Mouse (Mus musculus): Measurements from ENCODE around the gene Acot13.
A peak's percentile ranks its signal among the peaks of the same experiment; 100 is the strongest.
"Not testable (repeated sequence)": the region's sequence is repeated elsewhere in the genome, so short reads cannot be mapped to it uniquely, and the experiment has no call there.

Gene Acot13

DNA sequence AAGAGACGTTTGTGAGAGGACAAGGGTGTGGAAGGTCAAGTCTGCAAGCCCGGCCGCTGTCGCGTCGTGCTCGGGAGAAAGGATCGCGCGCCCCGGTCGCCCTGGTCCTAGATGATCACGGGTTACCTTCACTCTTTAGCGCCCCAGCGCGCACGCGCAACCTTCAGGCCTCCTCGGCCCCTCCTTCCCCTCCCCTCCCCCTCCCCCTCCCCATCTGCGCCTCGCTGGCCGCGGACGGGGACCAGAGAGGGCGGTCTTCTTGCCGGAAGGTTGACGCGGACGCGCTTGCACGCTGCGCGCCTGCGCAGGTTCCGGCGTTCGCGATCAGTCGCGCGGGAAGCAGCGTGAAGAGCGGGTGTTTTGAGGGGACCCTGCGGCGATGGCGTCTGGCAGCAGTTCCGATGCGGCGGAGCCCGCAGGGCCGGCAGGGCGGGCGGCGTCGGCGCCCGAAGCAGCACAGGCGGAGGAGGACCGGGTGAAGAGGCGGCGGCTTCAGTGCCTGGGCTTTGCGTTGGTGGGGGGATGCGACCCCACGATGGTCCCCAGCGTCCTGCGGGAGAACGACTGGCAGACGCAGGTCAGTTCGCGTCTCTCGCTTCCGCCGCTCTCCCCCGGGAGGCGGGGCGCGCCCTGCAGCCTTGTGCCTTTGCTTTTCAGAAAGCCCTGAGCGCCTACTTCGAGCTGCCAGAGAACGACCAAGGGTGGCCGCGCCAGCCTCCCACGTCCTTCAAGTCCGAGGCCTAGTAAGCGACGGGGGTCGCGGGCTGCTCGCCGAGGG is at the start of gene Acot13, which contains the start of gene Tdp2:
Acot13 (minus strand) TSS at position 188 of the 778 bp plus-strand sequence.
Tdp2 (plus strand) TSS at position 327 of the 778 bp plus-strand sequence.
- DNase-seq (ENCODE audit: low spot score), result peak; percentile 94

DNA sequence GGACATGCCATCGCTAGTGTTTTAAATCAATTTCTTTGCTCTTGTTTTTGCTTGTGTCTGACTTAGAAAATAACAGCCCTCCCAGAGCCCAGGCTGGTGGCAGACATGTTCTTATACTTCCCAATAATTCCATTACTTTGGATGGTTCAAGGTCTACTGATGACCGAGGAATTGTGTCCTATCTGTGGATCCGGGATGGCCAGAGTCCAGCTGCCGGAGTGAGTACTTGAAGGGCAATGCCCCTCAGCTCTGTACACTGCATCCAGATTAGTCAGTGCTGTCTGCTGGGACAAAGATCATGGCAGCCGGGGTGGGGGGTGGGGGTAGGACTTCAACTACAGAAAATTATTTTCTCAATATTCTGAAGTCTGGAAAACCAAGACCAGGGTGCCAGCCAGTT is 49.4 kb upstream of the Acot13 start:
- no peak for DNase-seq (ENCODE audit: low spot score)

- DNase-seq (ENCODE audit: low spot score), result no peak
These were observed 48.9 kb upstream of the Acot13 start for GRCm38 (mm10) chr13:24880208-24880607.

GRCm38 (mm10) chr13:24879359-24880040 is 48.2 kb upstream of the Acot13 start:
- DNase-seq (ENCODE audit: low spot score), result no peak

DNA sequence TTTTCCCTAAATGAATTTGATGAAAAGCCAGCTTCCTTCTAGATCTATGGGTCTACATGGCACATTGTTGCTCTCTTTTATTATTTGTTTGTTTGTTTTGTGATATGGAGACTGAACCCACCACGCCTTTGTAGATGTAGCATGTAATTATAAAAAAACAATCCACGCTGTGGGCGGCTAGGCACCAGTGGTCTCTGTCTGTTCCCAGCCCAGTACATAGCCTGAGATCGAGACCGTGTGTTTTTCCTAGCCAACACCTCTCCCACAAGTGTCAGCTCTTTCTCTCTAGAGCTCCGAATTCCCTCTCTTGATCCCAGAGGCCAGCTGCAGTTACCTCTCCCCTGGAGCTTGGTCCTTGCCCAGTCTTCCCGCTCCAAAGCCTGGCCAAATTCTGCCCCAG is 36.9 kb upstream of the Acot13 start:
- no peak for DNase-seq (ENCODE audit: low spot score)

- no peak for DNase-seq (ENCODE audit: low spot score)
These were observed 36.4 kb upstream of the Acot13 start for GRCm38 (mm10) chr13:24867789-24868188.

GRCm38 (mm10) chr13:24866430-24867402 is 35.4 kb upstream of the Acot13 start:
- no peak for DNase-seq (ENCODE audit: low spot score)

GRCm38 (mm10) chr13:24862520-24862919 is 31.2 kb upstream of the Acot13 start:
- peak; percentile 40 for DNase-seq (ENCODE audit: low spot score)

DNA sequence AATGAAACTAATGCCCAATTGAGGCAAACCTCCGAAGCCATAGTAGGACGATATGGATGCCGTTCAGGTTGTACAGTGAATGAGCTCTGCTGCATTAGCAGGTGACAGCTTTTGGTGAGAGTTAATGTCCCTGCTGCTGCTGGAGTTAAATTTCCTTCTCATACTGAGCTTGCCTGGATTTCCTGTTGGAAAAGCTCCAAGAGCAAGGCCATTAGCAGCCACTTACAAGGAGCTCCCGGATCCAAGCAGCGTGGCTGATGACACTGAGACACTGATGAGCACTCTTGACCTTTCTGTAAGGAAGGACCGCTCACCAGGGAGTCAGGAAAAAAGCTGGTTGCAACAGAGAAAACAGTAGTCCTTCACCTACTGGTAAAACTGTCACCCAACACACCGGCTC is 30.7 kb upstream of the Acot13 start:
- DNase-seq (ENCODE audit: low spot score), result no peak

DNA sequence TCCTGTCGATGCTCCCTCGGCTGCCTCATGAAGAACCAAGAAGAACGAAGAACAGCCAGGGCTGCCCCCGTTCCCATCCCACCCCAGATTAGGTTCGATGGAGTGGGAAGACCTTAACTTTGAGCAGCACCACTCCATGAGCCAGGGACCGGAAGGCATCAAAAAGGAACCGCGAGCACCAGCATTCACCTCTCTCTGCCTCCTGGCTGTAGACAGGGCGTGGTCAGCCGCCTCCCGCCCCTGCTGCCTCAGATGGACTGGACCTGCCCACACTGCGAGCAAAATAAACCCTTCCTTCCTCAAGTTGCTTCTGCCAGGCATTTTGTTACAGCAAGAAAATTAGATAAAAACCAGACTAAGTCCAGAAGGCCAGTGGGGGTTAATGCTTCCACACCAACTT is 29.7 kb upstream of the Acot13 start:
- DNase-seq (ENCODE audit: low spot score), result no peak

- no peak for DNase-seq (ENCODE audit: low spot score)
These were observed 27.8 kb upstream of the Acot13 start for GRCm38 (mm10) chr13:24859115-24859514.

DNA sequence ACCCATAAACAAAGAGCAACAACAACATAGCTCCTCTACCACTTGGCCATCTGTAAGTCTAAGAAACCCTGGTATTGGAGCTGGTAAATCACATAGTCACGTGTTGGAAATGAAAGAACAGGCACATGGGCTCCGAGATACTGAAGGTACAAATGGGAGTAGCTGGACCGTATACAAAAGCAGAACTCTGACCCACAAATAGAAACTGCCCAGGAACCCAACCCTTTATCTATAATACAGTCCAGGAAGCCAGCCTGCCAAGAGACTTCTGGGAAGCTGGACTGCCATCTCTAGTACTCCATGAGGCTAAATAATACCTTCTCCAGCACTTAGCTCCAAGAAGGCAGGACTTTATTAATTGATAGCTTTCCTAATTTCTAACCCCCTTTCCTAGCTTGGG is 21.2 kb upstream of the Acot13 start:
- no peak for DNase-seq (ENCODE audit: low spot score)

GRCm38 (mm10) chr13:24851989-24852388 is 20.6 kb upstream of the Acot13 start:
- DNase-seq (ENCODE audit: low spot score), result no peak

GRCm38 (mm10) chr13:24849318-24849717 is 18.0 kb upstream of the Acot13 start:
- no peak for DNase-seq (ENCODE audit: low spot score)

DNA sequence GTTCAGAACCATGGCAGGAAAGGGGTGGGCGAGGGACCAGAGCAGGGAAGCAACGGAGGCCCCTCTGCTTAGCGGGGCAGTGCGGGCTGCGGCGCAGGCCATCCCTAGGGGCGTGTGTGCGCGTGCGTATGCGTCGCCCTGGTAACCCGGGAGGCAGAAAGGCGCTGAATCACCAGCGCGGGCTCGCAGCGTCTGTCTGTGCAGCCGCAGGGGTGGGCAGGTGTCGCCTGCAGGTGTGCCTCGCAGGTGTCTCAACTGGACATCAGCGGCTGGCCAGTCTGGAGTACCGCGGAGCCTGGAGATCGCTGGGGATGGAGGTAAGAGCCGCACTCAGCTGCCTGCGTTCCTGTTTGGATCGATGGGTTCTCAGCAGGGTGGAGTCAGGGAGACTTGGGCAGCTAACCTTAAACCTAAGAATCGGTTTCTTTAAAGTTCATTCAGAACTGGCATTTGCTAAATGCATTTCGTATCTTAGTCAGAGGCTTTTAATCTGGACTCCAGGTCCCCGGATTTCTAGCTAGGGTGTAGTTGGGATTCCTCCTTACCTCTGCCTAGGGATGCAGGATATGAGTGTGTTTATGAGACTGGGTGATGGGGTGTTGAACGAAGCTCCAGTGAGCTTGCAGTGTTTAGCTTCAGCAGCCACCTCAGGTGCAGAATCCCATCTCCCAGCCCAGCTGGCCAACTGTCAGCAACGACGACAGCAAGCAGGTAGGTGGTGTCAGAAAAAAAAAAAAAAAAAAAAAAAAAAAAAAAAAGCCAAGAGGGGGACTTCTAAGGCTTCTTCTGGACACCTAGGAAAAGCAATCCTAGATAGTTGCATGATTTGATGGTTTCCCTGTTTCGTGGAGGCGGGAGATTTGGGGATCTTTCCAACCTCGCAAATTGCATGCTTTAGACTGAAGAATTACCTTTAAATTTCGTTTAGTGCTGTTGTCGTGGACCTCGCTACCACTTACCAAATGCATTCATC is 13.9 kb upstream of the Acot13 start, which contains the start of gene D130043K22Rik:
D130043K22Rik (plus strand) TSS at position 153 of the 973 bp plus-strand sequence.
- peak; percentile 62 for DNase-seq (ENCODE audit: low spot score)

DNA sequence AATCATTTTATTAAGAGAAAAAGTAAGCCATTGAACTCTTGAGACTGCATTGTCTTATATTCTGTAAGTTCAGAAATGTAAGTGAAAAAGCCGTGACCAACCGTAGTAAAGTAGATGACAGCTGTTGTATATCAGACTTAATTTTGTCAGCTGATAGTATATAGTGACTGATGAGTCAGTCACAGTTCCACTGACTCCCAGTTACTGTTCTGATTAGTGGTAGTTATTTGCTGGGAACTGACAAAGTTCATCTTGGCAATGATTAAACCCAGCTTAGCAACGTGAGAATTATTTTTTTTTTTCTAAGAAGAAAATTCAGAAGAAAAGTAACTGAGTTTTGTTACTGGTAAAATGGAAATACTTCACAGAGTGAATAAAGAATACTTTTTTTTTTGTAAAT is 10.4 kb upstream of the Acot13 start:
- no peak for DNase-seq (ENCODE audit: low spot score)

DNA sequence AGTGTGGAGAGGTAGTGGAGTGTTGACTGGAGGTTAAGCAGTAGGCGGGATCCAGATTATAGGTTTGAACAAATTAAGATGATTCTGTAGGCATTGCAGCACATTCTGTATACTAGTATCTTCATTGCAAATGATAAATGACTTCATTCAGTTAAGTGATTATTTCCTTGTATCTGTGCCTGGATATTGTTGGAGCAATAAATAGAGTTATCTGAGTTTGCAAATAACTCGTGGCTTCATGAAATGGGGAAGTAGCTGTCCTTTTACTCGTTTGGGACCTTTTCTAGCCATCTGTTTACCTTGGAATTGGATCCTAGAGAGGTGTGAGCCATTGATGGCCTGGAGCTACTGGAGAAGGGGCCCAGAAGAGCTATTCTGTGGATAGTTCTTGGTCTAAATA is 8.5 kb upstream of the Acot13 start:
- no peak for DNase-seq (ENCODE audit: low spot score)

- DNase-seq (ENCODE audit: low spot score), result not testable (repeated sequence)
These were observed 6.4 kb upstream of the Acot13 start for GRCm38 (mm10) chr13:24837765-24838164.

GRCm38 (mm10) chr13:24832811-24833155 is 1.4 kb upstream of the Acot13 start:
- DNase-seq (ENCODE audit: low spot score), result no peak

DNA sequence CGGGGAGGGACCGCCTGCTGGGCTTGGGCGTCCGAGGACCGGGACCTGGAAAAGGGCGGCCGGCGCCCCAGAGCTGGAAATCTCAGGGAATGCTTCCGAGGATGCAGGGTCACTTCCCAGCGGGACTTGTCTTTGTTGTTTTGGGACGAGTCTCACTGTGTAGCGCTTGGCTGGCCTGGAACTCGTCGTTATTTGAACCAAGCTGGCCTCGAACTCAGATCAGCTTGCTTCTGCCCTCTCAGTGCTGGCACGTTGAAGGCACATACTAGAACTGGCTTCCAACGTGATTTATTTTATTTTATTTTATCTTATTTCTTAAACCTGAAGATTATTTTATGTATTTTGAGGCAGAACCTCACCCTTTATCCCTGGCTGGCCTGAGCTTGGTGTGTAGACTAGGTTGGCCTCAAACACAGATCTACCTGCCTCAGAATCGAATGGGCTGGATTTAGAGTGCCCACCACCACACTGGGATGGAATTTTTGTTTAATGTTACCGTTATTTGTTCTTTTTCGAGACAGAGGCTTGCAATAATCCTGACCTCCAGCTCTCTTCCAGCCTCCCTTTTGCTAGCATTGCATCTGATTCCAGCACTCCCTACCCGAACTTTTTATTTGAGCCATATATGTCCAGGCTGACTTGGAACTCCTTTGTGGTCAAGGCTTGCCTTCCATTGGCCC is 931 bp upstream of the Acot13 start:
- no peak for DNase-seq (ENCODE audit: low spot score)

Data from ovary, postnatal 36 days (tissue).